Mouse (Mus musculus) cerebellum, postnatal 36 days (tissue): ENCODE results near the gene Exoc7.
A peak's percentile ranks its signal among the peaks of the same experiment; 100 is the strongest.

Experiments used
- DNase-seq, 2 experiments: peaks; one replicate each; pipeline ENCODE4 v3.0.0; 2021 to 2022; ENCODE audit warnings: mixed read lengths in 2 of 2

The Exoc7 gene

GRCm38 (mm10) chr11:116307019-116307725 lies at the start of gene Exoc7:
Gene Exoc7, minus strand, starts transcription at chr11:116307233.
- no peak for DNase-seq

GRCm38 (mm10) chr11:116354521-116354920 lies 47.5 kb upstream of the Exoc7 start:
- no peak for DNase-seq

DNA sequence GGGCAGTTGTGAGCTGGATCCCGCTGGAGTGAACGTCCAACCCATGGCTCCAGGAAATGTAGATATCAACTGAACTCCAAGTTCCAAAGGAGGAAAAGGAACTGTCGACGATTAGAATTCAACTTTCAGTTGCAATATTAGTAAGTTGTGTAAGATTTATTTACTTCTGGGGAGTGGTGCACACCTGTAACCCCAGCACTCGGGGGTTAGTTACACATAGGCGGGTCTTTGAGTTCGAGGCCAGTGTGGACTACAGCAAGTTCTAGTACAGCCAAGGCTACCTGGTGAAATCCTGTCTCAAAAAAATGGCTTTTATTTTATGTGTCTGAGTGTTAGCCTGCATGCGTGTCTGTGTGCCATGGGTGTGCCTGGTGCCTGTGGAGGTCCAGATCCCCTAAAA lies 46.5 kb upstream of the Exoc7 start:
- DNase-seq, result no peak

GRCm38 (mm10) chr11:116351294-116351693 lies 44.3 kb upstream of the Exoc7 start:
- DNase-seq, result no peak

- no peak for DNase-seq
These were observed 40.9 kb upstream of the Exoc7 start for GRCm38 (mm10) chr11:116347955-116348354.

GRCm38 (mm10) chr11:116347012-116347411 lies 40.0 kb upstream of the Exoc7 start:
- no peak for DNase-seq

GRCm38 (mm10) chr11:116342069-116342791 lies 35.2 kb upstream of the Exoc7 start:
- DNase-seq, result no peak

- no peak for DNase-seq
These were observed 30.5 kb upstream of the Exoc7 start for GRCm38 (mm10) chr11:116337531-116337930.

DNA sequence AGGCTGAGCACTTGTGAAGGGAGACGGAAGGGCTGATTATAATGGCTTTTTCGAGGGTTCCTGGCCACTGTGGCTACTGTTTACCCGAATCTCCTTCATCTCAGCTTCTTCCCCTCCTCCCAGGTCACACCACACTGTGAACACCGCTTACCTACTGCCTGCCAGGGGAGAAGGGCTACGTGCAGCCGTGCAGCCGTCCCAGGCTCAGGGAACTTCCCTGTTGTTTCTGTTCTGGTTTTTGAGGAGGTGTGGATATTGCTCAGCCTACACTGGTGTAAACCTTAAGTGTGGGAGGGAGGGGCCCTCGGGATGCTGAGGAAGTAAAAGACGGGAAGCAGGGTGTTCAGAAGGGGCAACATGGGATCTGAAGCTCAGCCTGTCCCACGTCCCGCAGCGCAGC lies 30.0 kb upstream of the Exoc7 start:
- no peak for DNase-seq

GRCm38 (mm10) chr11:116336393-116336792 lies 29.4 kb upstream of the Exoc7 start:
- DNase-seq, result no peak

GRCm38 (mm10) chr11:116335244-116336036 lies 28.4 kb upstream of the Exoc7 start, which contains the start of gene Foxj1:
Gene Foxj1, minus strand, starts transcription at chr11:116335399.
- peak; percentile 89 to 90 for DNase-seq

DNA sequence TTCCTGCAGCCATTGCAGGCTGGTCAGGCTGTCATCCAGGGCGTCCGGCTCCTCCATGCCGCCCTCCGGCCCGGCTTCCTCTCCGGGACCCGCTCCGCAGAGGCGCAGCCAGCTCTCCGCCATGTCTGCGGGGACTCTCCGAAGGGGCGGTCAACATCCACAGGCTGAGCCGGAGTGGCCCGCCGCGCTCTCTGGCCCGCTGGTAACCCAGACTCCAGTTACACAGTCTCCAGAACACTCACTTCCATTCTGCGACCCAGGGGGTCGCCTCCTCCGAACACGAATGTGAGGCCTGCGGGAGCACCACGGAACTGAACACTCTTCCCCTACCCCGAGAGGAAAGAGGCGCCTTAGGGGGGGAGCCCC lies 27.4 kb upstream of the Exoc7 start:
- DNase-seq, result no peak

GRCm38 (mm10) chr11:116333526-116334416 lies 26.7 kb upstream of the Exoc7 start:
- DNase-seq, result no peak

DNA sequence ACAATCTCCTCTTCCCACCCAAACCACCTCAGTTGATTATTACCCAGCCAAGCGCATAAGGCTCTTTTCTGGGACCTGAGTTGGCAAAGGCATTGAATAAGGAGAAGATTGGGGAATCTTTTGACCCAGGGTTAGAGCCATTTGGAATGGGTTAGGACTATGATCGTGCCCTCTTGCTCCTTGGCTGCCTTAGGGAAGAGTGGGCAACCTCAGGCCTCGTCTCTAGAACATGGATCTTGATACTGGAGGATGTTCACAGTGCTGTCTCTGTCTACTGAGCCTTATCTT lies 25.9 kb upstream of the Exoc7 start:
- DNase-seq, result no peak

GRCm38 (mm10) chr11:116332232-116332982 lies 25.4 kb upstream of the Exoc7 start:
- peak in 1 of 2 experiments; percentile 28 for DNase-seq

DNA sequence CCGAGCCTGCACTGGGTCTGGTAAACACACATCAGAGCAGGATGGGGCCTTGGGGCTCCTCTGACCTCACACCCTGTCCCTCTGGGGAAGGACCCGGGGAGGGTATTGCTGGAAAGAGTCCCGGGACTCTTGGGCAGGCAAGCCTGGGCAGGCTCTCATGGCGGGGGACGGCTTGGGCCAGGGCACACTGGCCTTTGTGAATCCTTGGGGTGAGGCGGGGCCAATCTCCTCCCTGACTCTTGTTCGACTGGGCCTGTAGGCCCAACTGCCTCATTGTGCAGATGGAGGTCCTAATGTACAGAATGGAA lies 23.1 kb upstream of the Exoc7 start:
- DNase-seq, result no peak

- peak in 1 of 2 experiments; percentile 22 for DNase-seq
These were observed 22.5 kb upstream of the Exoc7 start for GRCm38 (mm10) chr11:116329314-116330210.

DNA sequence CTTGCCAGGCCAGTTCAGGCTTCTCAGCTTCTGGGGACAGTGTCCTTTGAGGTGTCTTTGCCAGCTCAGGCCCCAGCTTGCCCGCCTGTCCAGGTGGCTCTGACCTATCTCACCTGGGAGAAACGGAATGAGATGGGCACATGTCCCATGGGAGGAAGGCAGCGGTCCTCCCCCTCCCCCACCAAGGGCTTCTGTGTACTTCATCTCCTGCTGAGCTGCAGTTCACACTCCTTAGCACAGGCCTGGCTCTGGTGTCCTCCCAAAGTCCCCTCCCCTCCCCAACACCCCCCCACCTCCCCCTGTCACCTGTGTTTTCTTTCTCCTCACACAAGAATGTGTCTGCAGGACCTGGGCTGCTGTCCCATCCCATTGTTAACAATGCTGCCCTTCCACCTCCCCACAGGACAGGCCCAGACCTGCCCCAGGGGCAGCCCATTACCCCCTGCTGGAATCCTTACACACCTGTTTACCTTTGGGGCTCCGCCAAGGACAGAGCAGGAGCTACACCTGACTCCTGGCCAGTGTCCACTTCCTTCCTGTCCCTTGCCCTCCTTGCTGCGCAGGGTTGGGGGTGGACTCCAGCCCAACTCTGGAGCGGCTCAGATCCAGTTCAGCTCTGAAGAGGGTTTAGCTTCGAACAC lies 20.1 kb upstream of the Exoc7 start:
- no peak for DNase-seq

DNA sequence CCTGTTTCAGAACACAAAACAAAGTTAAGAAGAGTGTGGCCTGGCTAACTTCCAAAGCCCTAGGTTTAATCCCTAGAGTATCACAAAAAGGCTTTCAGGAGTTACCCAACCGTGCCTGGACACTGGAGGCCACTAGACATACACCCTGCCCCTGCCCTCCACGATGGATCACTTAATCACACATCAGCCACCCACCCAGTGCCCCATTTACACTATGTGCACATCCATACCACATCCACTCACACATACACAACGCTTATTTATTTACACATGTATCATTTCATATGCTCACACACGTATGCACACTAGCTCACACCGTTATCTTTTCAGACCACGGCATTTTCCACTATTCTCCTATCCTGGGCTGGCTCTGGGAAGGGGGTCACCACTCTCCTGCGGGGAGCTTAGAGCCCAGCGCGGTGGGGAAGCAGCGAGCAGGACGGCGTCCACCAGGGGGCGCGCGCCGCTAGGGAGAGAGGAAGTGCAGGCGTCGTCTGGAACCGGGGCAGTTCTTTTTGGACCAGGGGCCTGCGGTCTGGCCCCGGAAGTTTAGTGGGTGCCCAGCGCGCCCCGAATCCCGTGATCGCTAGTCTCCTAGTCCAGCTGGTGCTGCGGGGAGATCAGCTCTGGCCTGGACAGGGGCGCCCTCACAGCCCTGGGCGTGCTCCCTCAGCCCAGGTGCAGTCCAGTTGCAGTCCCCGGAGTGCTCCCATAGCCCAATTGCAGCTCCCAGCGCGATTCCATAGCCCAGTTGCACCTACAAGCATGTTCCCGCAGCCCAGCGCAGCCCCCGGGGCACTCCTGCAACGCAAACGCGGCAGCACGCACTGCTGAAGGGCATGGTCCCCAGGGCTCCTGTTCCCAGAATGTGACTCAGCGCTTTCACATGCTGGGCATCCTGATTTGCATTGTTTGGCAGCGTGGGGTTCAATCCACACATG lies 12.0 kb upstream of the Exoc7 start:
- DNase-seq, result peak; percentile 81 to 87
